Mouse (Mus musculus) neural tube, postnatal 0 days (tissue): ENCODE measurements around the gene Denr. TPM values are rescaled to one million over a fixed set of nuclear protein-coding genes. Genes with fewer than 3 reads are reported as not detected.

ENCODE experiments used
- polyA plus RNA-seq: library from polyadenylated mRNA; unstranded; fragments of >200 nt; fragmentation: Nextera tagmentation; extraction: Ambion mirVana; gene quantifications from 2 replicates; pipeline ENCODE4 v1.2.1, GENCODE M21; 2015

Gene Denr
- polyA plus RNA-seq, result 111 and 119 TPM in 2 replicates

DNA sequence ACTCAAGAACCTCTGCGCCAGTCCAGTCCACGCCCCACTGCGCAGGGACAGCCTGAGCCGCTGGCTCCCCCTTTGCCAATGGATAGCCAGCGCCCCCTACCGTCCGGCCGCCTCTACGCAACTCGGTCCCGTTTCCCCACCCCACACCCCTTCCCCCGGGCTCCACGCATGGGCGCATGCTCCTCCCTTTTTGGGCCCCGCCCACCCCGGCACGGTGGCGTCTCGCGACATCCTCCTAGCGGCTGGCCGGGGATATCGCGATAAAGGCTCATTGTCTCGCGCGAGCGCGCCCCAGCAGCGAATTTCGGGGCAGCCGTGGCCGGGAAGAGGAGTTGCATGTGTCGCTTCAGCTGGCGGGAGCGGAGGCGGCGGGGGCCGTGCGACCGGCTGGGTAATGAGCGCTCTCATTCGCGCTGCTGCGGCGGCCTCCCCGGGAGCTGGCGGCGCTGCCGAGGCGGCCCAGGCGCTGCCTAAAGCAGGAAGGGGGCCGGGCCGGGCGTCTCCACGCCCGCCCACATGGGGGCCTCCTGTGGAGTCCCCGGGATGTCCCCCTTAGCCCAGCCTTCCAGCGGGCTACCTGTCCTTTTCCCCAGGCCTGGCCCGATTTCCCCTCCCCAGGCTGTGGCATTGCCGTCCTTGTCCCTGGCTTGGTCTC is at the start of gene Denr:
Denr (plus strand) TSS at position 200 of the 655 bp plus-strand sequence.

DNA sequence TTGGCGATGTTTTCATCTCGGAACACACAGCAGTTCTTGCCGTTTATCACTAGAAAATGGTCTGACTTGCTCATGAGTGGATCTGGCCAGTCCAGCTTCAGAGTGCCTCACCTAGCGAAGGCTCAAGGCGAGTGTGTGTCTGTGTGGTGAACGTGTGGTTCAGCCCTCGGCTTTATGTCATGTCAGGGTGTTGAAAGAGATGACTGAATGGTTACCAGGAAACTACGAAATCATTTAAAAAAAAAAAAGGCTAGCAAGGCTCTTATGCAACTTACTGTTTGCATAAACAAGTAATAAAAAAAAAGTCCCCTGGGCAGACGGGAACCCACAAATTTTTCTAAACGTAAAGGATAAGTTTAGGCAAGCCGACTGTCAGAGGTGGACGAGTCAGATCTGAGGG is 41.6 kb upstream of the Denr start, which contains the start of gene Hcar2:
Hcar2 (minus strand) TSS at position 135 of the 400 bp plus-strand sequence.

DNA sequence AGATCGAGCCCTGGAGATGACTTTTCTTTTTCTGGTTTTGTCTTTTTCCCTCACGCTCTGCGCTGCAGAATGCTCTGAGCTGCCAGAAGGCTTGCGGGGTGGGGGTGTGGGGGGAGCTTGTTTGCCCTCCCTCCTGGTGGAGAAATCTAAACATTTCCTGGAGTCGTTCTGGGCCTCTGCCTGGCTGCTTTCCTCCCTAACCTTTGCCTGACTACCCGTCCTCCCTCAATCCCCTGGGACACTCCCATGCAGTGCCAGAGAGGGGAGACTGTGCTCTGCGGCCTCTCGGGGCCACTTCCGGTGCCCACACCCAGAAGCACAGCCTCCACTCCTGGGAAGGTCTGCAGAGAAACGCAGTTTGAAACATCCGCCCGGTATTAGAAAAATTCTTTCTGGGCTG is 27.0 kb upstream of the Denr start, which contains the start of gene Hcar1:
Hcar1 (minus strand) TSS at position 93 of the 400 bp plus-strand sequence.

DNA sequence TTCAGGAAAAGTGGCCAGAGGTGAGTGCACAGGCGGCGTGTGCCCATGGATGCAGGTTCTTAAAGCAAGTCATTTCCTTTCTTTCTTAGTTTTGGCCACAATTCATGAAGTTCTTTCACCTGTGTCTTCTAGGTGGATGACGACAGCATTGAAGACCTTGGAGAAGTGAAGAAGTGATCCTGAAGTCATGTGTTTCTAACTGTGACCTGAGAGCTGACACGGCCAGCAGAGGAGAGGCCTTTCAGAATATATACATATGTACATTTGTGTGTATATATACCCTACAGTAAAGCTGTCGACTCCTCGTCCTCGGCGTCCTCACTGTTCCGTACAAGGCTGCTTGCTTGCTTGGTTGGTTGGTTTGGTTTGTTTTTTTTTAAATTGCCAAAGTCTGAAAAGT is 20.1 kb downstream of the Denr start, which contains the start of gene Gm43518:
Gm43518 (plus strand) TSS at position 301 of the 400 bp plus-strand sequence.

DNA sequence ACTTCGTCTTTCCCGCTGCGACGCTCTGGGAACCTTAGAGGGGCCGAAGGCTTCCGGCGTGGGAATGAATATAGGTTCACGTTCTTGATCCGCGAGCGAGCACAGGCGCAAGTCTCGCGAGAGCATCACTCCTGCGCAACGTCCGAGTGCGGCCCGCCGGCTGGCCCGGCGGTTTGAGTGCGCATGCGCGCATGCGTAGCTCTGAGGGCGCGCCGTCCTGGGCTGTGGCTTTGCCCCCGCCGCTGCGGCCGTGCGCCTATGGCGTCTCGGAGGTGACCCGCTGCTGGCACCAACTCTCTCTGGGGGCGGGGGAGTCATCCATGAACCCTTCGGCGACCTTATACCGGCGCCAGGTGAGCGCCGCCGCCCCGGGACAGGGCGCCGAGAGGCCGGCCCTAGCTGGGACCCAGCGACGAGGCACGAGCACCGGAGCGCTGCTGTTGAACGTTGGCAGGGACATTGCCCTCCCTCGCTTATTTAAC is 23.6 kb downstream of the Denr start, which contains the start of gene Ccdc62:
Ccdc62 (plus strand) TSS at position 172 of the 482 bp plus-strand sequence.

DNA sequence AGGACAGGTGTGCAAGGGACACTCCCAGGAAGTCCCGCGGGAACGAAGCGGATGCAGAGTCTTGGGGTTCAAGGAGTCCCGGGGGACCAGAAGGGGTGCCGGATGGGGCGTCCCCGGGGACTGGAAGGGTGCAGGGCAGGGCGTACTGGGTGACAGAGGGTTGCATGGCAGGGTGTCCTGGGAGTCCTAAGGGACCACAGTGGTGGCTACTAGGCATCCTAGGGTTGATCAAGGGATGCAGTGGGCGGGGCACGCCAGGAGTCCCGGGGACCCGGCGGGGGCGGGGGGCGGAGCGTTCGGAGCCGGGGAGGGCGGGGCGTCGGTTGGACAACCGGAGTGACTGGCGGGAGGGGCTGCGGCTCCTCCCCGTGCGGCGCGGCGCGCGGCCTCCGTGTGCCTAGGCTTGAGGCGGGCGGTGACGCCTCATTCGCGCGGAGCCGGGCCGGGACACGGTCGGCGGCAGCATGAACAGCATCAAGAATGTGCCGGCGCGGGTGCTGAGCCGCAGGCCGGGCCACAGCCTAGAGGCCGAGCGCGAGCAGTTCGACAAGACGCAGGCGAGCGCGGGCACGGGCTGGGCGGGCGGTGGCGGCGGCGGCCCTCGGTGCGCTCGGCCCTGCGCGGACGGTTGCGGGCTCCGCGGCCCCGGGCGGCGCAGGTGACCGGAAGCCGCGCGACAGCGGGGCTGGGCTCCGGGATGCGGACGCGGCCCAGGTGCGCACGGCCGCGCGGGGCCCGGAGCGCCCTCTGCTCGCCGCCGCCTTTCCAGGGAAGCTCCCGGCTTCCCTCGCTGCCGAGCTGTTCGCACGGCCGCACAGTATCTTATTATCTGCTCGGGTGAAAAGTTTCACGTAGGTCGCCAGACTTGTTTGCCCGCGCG is 66.6 kb downstream of the Denr start, which contains the start of gene Hip1r:
Hip1r (plus strand) TSS at position 330 of the 880 bp plus-strand sequence.

Other genes with a start within 250 kb of the Denr start
- gene Clip1, start 222.6 kb upstream of the Denr start, polyA plus RNA-seq, result 66.6 and 76.1 TPM in 2 replicates
- 40.5 and 43.8 TPM in 2 replicates for gene Zcchc8, start 186.1 kb upstream of the Denr start, polyA plus RNA-seq
- gene Rsrc2, start 157.8 kb upstream of the Denr start, polyA plus RNA-seq, result 104 TPM in 2 replicates
- 3.9 TPM in 2 replicates for gene Kntc1, start 157.5 kb upstream of the Denr start, polyA plus RNA-seq
- not detected in 2 replicates for gene Hcar2, start 41.7 kb upstream of the Denr start, polyA plus RNA-seq
- gene Hcar1, start 27.2 kb upstream of the Denr start, polyA plus RNA-seq, result 0.82 and 1.3 TPM in 2 replicates
- 3.5 and 4.5 TPM in 2 replicates for gene Gm43518, start 20.2 kb downstream of the Denr start, polyA plus RNA-seq
- gene Ccdc62, start 23.5 kb downstream of the Denr start, polyA plus RNA-seq, result 2.1 and 3.3 TPM in 2 replicates
- 20.0 and 25.4 TPM in 2 replicates for gene Hip1r, start 66.5 kb downstream of the Denr start, polyA plus RNA-seq
- gene Vps37b, start 125.1 kb downstream of the Denr start, polyA plus RNA-seq, result 38.3 and 39.5 TPM in 2 replicates
- 28.1 and 28.6 TPM in 2 replicates for gene Abcb9, start 188.6 kb downstream of the Denr start, polyA plus RNA-seq
- 35.9 and 40.3 TPM in 2 replicates for gene Ogfod2, start 205.1 kb downstream of the Denr start, polyA plus RNA-seq
- gene Arl6ip4, start 208.9 kb downstream of the Denr start, polyA plus RNA-seq, result 107 and 116 TPM in 2 replicates